Mouse (Mus musculus) gastrocnemius, adult 2 months (tissue): ENCODE measurements at regions not wholly inside any gene's neighbourhood (a gene's known extent, or its start where the extent isn't known, plus 50 kb on each side); places are given as distances from the start of the nearest gene placed in this dataset.

Experiments
- DNase-seq: peaks from one replicate; pipeline ENCODE4 v3.0.0; 2022
- H3K27ac ChIP-seq: fragments of 200-600 bp; 2 replicates; pipeline ENCODE4 v1.8.1; 2022; ENCODE audit warnings: mild to moderate bottlenecking
- H3K4me3 ChIP-seq: fragments of 200-600 bp; 2 replicates; pipeline ENCODE4 v1.8.1; 2022; ENCODE audit warnings: mild to moderate bottlenecking, moderate library complexity
- CTCF ChIP-seq: fragments of 200-600 bp; IDR thresholded peaks from 2 replicates; pipeline ENCODE4 v1.8.1; 2022; ENCODE audit warnings: antibody characterized with exemption, mild to moderate bottlenecking, moderate library complexity
- intact Hi-C: fragments of 180-260 bp; cut with DNase I; formaldehyde crosslinking; loops from one replicate; pipeline ENCODE4 v1.15.1; 2025

- Histone ChIP-seq H3K4me3 (no peak overlapping the region), H3K27ac (no peak overlapping the region)
- no peak for TF ChIP-seq CTCF
- intact Hi-C loops, result no loop called here
- no peak for DNase-seq
These were observed 679.0 kb downstream of the Brinp1 start for GRCm38 (mm10) chr4:68275063-68275708.
